Mouse (Mus musculus) gastrocnemius, postnatal 4 days (tissue): ENCODE results near the gene Krt35. TPM values are rescaled to one million over a fixed set of nuclear protein-coding genes. Genes with fewer than 3 reads are reported as not detected.

Experiments used
- DNase-seq, 2 experiments: peaks; one replicate each; pipeline ENCODE4 v3.0.0; 2021 to 2022; ENCODE audit warnings: low spot score in 2 of 2, mixed read lengths in 2 of 2
- total RNA-seq, 2 experiments: library from RNA; stranded (reverse); gene quantifications; 2 replicates each; pipeline ENCODE4 v1.2.3; 2021

The Krt35 gene
- total RNA-seq, 2 experiments from 2014 or later, result 0.15 to 0.31 TPM

DNA sequence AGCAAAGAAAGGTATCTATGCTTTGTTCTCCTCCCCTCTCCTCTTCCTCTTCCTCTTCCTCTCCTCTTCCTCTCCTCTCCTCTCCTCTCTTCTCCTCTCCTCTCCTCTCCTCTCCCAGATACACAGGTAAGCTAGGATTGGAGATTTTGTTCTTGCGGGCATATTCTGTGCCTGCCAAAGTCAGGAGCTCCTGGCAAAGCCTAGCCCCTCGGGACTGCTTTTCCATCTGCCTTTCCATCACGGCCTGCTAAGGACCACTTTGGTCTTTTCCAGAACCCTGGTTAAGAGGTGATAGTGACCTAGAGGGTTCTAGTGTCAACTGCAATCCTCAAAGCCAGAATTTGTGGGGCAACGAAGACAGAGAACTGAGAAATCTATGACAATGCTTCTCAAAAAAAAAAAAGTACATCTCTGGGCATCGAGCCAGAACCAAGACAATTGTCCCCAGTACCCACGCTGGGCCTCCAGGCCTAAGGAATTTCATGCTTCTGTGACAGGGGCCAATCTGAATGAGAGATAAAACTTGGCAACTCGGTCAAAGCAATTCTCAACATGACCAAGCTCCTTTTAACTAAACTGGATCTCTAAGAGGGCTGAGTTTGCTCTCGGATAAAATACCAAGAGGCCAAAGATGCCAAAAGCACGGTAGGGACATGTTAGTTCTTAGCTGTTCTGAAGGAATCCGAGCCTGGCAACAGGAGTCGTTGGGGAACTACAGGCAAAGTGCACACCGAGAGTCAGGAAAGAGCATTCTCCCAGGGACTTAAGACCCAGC, 29.6 kb downstream of the Krt35 start:
- DNase-seq, result no peak

DNA sequence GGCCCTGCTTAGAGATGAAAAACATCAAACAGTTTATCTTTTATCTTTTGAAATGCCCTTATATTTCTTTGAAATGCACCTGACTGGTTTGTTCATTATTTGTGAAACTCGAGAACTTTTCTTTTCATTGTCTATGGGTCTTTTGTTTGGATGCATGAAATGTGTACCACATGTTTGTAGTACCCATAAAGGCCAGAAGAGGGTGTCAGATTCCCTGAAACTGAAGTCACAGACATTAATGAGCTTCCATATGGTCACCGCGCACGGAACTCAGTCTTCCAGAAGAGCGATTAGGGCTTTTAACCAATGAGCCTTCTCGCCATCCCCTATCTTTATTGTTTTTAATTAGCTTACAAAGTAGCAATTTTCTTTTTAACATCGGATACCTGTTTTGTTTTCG, 37.2 kb downstream of the Krt35 start:
- no peak for DNase-seq

DNA sequence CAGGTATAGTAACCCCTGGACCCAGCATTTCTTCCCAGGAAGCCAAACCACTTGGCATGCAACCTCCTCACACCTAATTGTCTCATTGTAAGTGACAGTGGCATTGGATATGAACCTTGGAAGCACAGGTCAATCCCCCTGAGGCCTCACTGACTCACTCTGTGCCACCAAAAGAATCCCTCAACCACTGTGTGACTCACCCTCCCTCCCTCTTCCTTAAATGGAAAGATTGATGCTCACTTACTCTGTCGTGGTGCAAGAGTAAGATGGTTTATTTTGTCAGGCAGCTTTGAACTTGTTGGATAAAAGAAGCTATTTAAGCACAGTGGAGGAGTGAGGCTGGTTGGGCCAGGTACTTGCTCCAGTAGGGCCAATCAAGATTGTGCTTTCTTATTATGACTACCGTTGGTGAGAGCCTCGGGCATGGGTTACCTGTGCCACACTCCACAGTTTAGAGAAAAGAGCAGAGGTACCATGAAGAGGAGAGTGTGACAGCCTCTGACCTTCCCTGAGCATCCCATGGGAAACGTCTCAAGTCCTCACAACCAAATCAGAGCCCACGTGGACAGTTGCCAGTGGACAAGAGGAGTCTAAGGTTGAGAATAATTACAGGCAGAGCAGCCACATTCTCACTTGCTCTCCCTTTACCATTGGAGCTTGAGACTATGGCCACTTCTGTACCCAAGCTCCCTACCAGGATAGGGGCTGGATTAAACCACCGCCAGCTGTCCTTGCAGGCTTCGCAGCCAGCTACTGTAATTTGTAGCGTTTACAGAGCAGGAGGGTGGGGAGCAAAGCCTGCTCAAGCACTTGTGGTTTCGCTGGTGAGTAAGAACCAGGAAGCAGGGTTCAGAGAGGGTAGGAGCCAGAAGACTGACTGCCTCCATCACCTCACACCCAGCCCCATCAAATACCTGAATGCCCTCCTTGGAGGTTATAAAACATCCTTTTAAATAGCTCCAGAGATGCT, 40.1 kb downstream of the Krt35 start:
- DNase-seq, result no peak

DNA sequence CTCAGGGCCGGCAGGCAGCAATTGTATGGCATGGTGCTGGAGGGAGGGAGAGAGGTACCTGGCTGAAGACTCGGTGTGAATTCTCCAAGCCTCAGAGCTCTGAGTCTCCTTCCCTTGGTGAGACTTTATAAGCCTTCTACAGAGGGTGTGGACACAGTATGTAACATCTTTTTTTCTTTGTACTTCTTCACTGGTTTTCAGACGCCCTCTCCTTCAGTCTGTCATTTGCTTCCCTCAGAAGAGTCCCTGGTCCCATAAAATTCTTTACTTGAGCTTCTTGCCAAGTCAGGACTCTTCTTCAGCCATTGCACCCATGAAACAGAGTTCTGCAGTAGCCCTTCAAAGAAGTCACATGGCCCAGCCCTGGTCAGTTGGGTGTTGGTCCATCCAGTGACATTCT, 45.6 kb downstream of the Krt35 start, which contains the start of gene Krt31:
Gene Krt31 (minus strand): TSS at position 101 of the 400 bp plus-strand sequence.
- DNase-seq, result no peak

DNA sequence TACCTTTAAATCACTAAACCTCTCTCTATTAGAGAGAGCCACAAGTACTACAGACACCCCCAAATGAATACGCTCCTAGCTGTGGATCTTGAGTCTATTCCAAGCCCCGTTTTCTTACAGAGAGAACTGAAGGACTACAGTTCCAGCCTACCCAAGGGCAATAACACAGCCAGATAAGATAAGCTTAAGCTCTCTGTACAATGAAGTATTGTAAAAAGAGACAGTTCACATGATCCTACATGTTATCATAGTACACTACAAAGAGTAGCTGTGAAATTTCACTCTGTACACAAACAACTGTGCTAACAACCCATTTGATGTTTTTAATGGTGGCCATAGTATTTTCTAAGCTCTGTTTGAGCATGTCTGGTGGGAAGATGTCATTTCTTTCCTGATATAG, 48.8 kb downstream of the Krt35 start:
- DNase-seq, result no peak

DNA sequence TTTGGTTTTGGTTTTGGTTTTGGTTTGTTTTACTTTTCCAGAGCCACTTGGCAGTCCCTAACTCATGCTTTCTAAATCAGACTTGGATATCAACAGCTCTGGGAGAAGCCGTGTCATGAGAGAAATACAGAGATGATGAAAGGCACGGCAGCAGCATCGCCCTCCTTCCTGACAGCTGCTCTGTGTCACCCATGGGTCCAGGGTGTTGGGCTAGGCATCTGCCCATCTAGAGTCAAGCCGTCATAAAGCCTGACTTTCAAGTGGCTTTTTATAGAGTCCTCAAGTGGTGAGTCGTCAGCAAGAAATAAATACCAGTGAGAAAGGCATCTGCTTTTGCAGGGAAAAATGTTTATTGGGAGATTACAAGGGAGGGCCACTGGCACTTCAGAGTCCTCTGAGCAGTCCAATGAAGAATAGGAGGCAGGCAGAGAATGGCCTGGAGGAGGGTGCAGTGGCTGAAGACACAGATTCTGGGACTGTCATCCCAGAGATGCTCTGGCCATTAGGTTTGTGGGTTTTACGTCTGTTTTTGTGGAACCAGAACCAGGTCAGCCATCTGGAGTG, 49.7 kb downstream of the Krt35 start:
- DNase-seq, result no peak

Other genes with a start within 250 kb of the Krt35 start
- gene Krtap4-16, start 244.6 kb downstream of the Krt35 start, total RNA-seq, result not detected
- gene Gm11568, start 238.3 kb downstream of the Krt35 start, total RNA-seq, result not detected
- not detected for gene Gm11559, start 231.8 kb downstream of the Krt35 start, total RNA-seq
- gene Krtap9-1, start 222.9 kb downstream of the Krt35 start, total RNA-seq, result not detected
- gene Gm11567, start 217.1 kb downstream of the Krt35 start, total RNA-seq, result not detected
- gene Krtap31-1, start 188.3 kb downstream of the Krt35 start, total RNA-seq, result not detected
- not detected for gene Gm11565, start 181.5 kb downstream of the Krt35 start, total RNA-seq
- not detected for gene Krtap31-2, start 159.9 kb downstream of the Krt35 start, total RNA-seq
- gene Krtap9-5, start 147.8 kb downstream of the Krt35 start, total RNA-seq, result not detected
- not detected for gene Krtap29-1, start 117.2 kb downstream of the Krt35 start, total RNA-seq
- gene Krtap16-1, start 109.6 kb downstream of the Krt35 start, total RNA-seq, result not detected
- gene Krtap17-1, start 102.2 kb downstream of the Krt35 start, total RNA-seq, result not detected
- gene Krt33a, start 80.0 kb downstream of the Krt35 start, total RNA-seq, result not detected
- under 1 TPM in 1 of 2 experiments, not detected in 1; 0.22 TPM for gene Krt33b, start 66.4 kb downstream of the Krt35 start, total RNA-seq
- not detected for gene Krt34, start 54.7 kb downstream of the Krt35 start, total RNA-seq
- gene Krt31, start 45.7 kb downstream of the Krt35 start, total RNA-seq, result not detected
- gene Krt32, start 8.0 kb downstream of the Krt35 start, total RNA-seq, result not detected
- gene Krt36, start 9.4 kb upstream of the Krt35 start, total RNA-seq, result not detected
- gene Krt13, start 25.3 kb upstream of the Krt35 start, total RNA-seq, result not detected
- gene Krt15, start 39.7 kb upstream of the Krt35 start, total RNA-seq, result 1 to 10 TPM in 1 of 2 experiments, under 1 TPM in 1; 0.27 to 1.1 TPM
- 1 to 10 TPM in 1 of 2 experiments, under 1 TPM in 1; 0.71 to 1.3 TPM for gene Krt19, start 52.4 kb upstream of the Krt35 start, total RNA-seq
- gene Krt9, start 97.0 kb upstream of the Krt35 start, total RNA-seq, result under 1 TPM in 1 of 2 experiments, not detected in 1; 0.15 TPM
- 1 to 10 TPM in 1 of 2 experiments, under 1 TPM in 1; 0.15 to 1.8 TPM for gene Krt14, start 111.3 kb upstream of the Krt35 start, total RNA-seq
- under 1 TPM in 1 of 2 experiments, not detected in 1; 0.29 TPM for gene Krt16, start 152.7 kb upstream of the Krt35 start, total RNA-seq
- gene Krt17, start 164.8 kb upstream of the Krt35 start, total RNA-seq, result under 1 TPM; 0.29 to 0.44 TPM
- gene Krt42, start 173.6 kb upstream of the Krt35 start, total RNA-seq, result not detected
- gene Eif1, start 223.6 kb upstream of the Krt35 start, total RNA-seq, result 100 to 1,000 TPM; 842 to 874 TPM
- gene Gast, start 238.2 kb upstream of the Krt35 start, total RNA-seq, result not detected